21 mouse cellular contexts compared by ENCODE assay signal in genomic region chr6:82843881-82844280, GRCm38 (mm10).
"Had no signal": no experiment of that assay in that cellular context is flagged by ENCODE, and none has a peak within 500 bp of the region (broad histone marks: within the 10 kb centered on the region; RNA-seq: fewer than 3 reads in every experiment).

No protein-coding gene starts in this region.

- DNase-seq: gastrocnemius, postnatal 25 days; heart, adult 2 months; heart, postnatal 14 days; heart, postnatal 36 days; kidney, adult 11 months; kidney, adult 2 months; kidney, adult 9 months; kidney, postnatal 14 days; kidney, postnatal 36 days; layer of hippocampus, adult 9-11 months; layer of hippocampus, postnatal 36 days; liver, embryonic 13.5 days had no signal

- H3K9me3 ChIP-seq: heart, embryonic 13.5 days; heart, embryonic 15.5 days; hindbrain, embryonic 13.5 days; hindbrain, embryonic 15.5 days; kidney, embryonic 15.5 days; liver, embryonic 13.5 days had no signal

- H3K4me3 ChIP-seq: heart, adult 2 months; heart, embryonic 13.5 days; heart, embryonic 15.5 days; hindbrain, embryonic 13.5 days; hindbrain, embryonic 15.5 days; kidney, embryonic 15.5 days; limb, embryonic 12.5 days; liver, embryonic 13.5 days had no signal

- ATAC-seq: hindbrain, postnatal 0 days; intestine, embryonic 16.5 days had no signal

- H3K27ac ChIP-seq: heart, adult 2 months; heart, embryonic 13.5 days; heart, embryonic 15.5 days; hindbrain, embryonic 13.5 days; hindbrain, embryonic 15.5 days; hindbrain, postnatal 0 days; kidney, embryonic 15.5 days; kidney, postnatal 0 days; limb, embryonic 12.5 days; liver, embryonic 13.5 days had no signal

- H3K36me3 ChIP-seq: heart, embryonic 13.5 days; heart, embryonic 15.5 days; hindbrain, embryonic 13.5 days; hindbrain, embryonic 15.5 days; kidney, embryonic 15.5 days; limb, embryonic 12.5 days; liver, embryonic 13.5 days had no signal

- H3K4me1 ChIP-seq: heart, embryonic 13.5 days; heart, embryonic 15.5 days; hindbrain, embryonic 13.5 days; hindbrain, embryonic 15.5 days; kidney, embryonic 15.5 days; limb, embryonic 12.5 days; liver, embryonic 13.5 days had no signal

- H3K27me3 ChIP-seq: heart, embryonic 13.5 days; heart, embryonic 15.5 days; hindbrain, embryonic 13.5 days; hindbrain, embryonic 15.5 days; kidney, embryonic 15.5 days; limb, embryonic 12.5 days; liver, embryonic 13.5 days had no signal
